22 mouse cellular contexts compared by ENCODE assay signal in genomic region chr3:129967874-129968273, GRCm38 (mm10). TPM values are rescaled to one million over a fixed set of nuclear protein-coding genes. Genes with fewer than 3 reads are reported as not detected.
A peak's percentile ranks its signal among the peaks of the same experiment; 100 is the strongest.
DNase-seq lines count a peak whose midpoint lies in the region; ATAC-seq lines count a peak whose summit lies in the region.
"Had no signal": no experiment of that assay in that cellular context is flagged by ENCODE, and none has a peak within 500 bp of the region (broad histone marks: within the 10 kb centered on the region; RNA-seq: fewer than 3 reads in every experiment).

No protein-coding gene starts in this region.

- H3K36me3 ChIP-seq in liver, embryonic 11.5 days (ENCODE audit: control insufficient read depth, insufficient read depth, low read length), result no peaks in the 10 kb centered on the region
- H3K36me3 ChIP-seq in liver, embryonic 15.5 days (replicated peaks), result no peaks in the 10 kb centered on the region
- H3K36me3 ChIP-seq in forebrain, embryonic 15.5 days, result no peaks in the 10 kb centered on the region
- H3K36me3 ChIP-seq: embryonic facial prominence, embryonic 13.5 days; forebrain, embryonic 12.5 days; heart, embryonic 10.5 days; heart, embryonic 15.5 days; intestine, embryonic 15.5 days had no signal

- DNase-seq in c-Kit-positive CD71-positive TER-119-negative erythroid progenitor cells, embryonic 14.5 days (ENCODE audit: low read depth), result peak; percentile 20
- DNase-seq in liver, embryonic 11.5 days (ENCODE audit: low spot score), result no peak
- peak; percentile 27 for DNase-seq in retina, postnatal 1 day
- no peak for DNase-seq in layer of hippocampus, postnatal 36 days
- DNase-seq: adrenal gland, postnatal 10 days; cerebellum, adult 11 months; cerebellum, adult 8-10 months; cerebellum, postnatal 14 days; forebrain, postnatal 0 days; gastrocnemius, adult 2 months; gastrocnemius, postnatal 36 days; heart, adult 18-20 months; heart, postnatal 14 days had no signal

- 0 out of 2 replicates have a peak, but pooled peaks have one; percentile 50 for ATAC-seq in liver, embryonic 11.5 days (replicated peaks; ENCODE audit: low FRiP score)
- peak; percentile 70 for ATAC-seq in liver, embryonic 15.5 days (ENCODE audit: insufficient read depth)
- ATAC-seq in activated CD4-positive, CD25-positive, alpha-beta regulatory T cell, adult 4 months, result no peak
- ATAC-seq in forebrain, embryonic 15.5 days (replicated peaks), result no peak
- ATAC-seq: forebrain, postnatal 0 days; intestine, embryonic 15.5 days had no signal

- no peak overlapping the region for H3K9ac ChIP-seq in liver, embryonic 11.5 days (ENCODE audit: low read depth, low read length)
- H3K9ac ChIP-seq in liver, embryonic 15.5 days, result no peak overlapping the region
- no peak overlapping the region for H3K9ac ChIP-seq in forebrain, embryonic 15.5 days (replicated peaks)
- H3K9ac ChIP-seq: embryonic facial prominence, embryonic 13.5 days; forebrain, embryonic 12.5 days; forebrain, postnatal 0 days; heart, embryonic 15.5 days; hindbrain, embryonic 14.5 days; intestine, embryonic 15.5 days had no signal

- no peak overlapping the region for H3K27ac ChIP-seq in liver, embryonic 11.5 days (ENCODE audit: low read depth, low read length)
- H3K27ac ChIP-seq in liver, embryonic 15.5 days (replicated peaks), result no peak overlapping the region; the same call in 1 of the 2 replicates
- no peak overlapping the region for H3K27ac ChIP-seq in forebrain, embryonic 15.5 days (replicated peaks)
- H3K27ac ChIP-seq: embryonic facial prominence, embryonic 13.5 days; forebrain, embryonic 12.5 days; gastrocnemius, adult 2 months; heart, embryonic 10.5 days; heart, embryonic 15.5 days; hindbrain, embryonic 14.5 days; intestine, embryonic 15.5 days had no signal

- H3K4me2 ChIP-seq in liver, embryonic 11.5 days, result no peak overlapping the region
- H3K4me2 ChIP-seq in liver, embryonic 15.5 days, result peak overlapping the region; percentile 93
- no peak overlapping the region for H3K4me2 ChIP-seq in forebrain, embryonic 15.5 days (replicated peaks)
- H3K4me2 ChIP-seq: embryonic facial prominence, embryonic 13.5 days; forebrain, embryonic 12.5 days; hindbrain, embryonic 14.5 days; intestine, embryonic 15.5 days had no signal

- H3K4me3 ChIP-seq in liver, embryonic 11.5 days (ENCODE audit: low read depth, low read length), result no peak overlapping the region
- no peak overlapping the region for H3K4me3 ChIP-seq in liver, embryonic 15.5 days (replicated peaks)
- no peak overlapping the region for H3K4me3 ChIP-seq in forebrain, embryonic 15.5 days
- H3K4me3 ChIP-seq: embryonic facial prominence, embryonic 13.5 days; forebrain, embryonic 12.5 days; gastrocnemius, adult 2 months; heart, embryonic 10.5 days; heart, embryonic 15.5 days; intestine, embryonic 15.5 days had no signal

- H3K4me1 ChIP-seq in liver, embryonic 11.5 days (replicated peaks; ENCODE audit: control insufficient read depth, insufficient read depth, low read length), result peaks cover 10% of the 10 kb centered on the region
- peaks cover 34% of the 10 kb centered on the region for H3K4me1 ChIP-seq in liver, embryonic 15.5 days (replicated peaks)
- H3K4me1 ChIP-seq in forebrain, embryonic 15.5 days, result peaks cover 25% of the 10 kb centered on the region

- 78% methylated on average over 9 of the region's 9 CpGs for WGBS in liver, embryonic 11.5 days
- 47% methylated on average over 9 of the region's 9 CpGs for WGBS in liver, embryonic 15.5 days (ENCODE audit: insufficient replicate concordance)
- WGBS in forebrain, embryonic 15.5 days, result 75% methylated on average over 9 of the region's 9 CpGs

- no peaks in the 10 kb centered on the region for H3K9me3 ChIP-seq in liver, embryonic 11.5 days (ENCODE audit: control insufficient read depth, low read length)
- no peaks in the 10 kb centered on the region for H3K9me3 ChIP-seq in liver, embryonic 15.5 days (replicated peaks)
- no peaks in the 10 kb centered on the region for H3K9me3 ChIP-seq in forebrain, embryonic 15.5 days
- H3K9me3 ChIP-seq: embryonic facial prominence, embryonic 13.5 days; forebrain, embryonic 12.5 days; heart, embryonic 10.5 days; heart, embryonic 15.5 days; intestine, embryonic 15.5 days had no signal

- H3K27me3 ChIP-seq in liver, embryonic 11.5 days (replicated peaks; ENCODE audit: control insufficient read depth, insufficient read depth, low read length), result peaks cover 29% of the 10 kb centered on the region
- peaks cover 54% of the 10 kb centered on the region for H3K27me3 ChIP-seq in liver, embryonic 15.5 days
- H3K27me3 ChIP-seq in forebrain, embryonic 15.5 days, result no peaks in the 10 kb centered on the region

RNA-seq across cellular contexts. Expression of gene Mcub, which starts 2.1 kb away (rescaled TPM):
- polyA plus RNA-seq in liver, embryonic 11.5 days (2014; fragmentation: Nextera tagmentation; extraction: Ambion mirVana), result 3.5 and 4.3 TPM in 2 replicates
- 14.6 and 16.0 TPM in 2 replicates for polyA plus RNA-seq in liver, embryonic 15.5 days (2015; fragmentation: Nextera tagmentation; extraction: Ambion mirVana)
- polyA plus RNA-seq in activated CD4-positive, CD25-positive, alpha-beta regulatory T cell, adult 4 months (2017; shearing (Covaris generic)), result 10 to 100 TPM; 25.3 to 28.8 TPM
- total RNA-seq in layer of hippocampus, postnatal 36 days (2021), result 1 to 10 TPM; 3.0 to 3.2 TPM
- 6.0 and 7.6 TPM in 2 replicates for polyA plus RNA-seq in forebrain, embryonic 15.5 days (2015; fragmentation: Nextera tagmentation; extraction: Ambion mirVana)

Comparison
In these comparisons a context has a peak if more than half of its experiments do, and no peak if none do; other contexts are left out.
1. DNase-seq: peak in c-Kit-positive CD71-positive TER-119-negative erythroid progenitor cells, embryonic 14.5 days (single experiment) and retina, postnatal 1 day (single experiment); none in liver, embryonic 11.5 days (single experiment) and layer of hippocampus, postnatal 36 days (0 of 2).
2. ATAC-seq: peak in liver, embryonic 11.5 days (single experiment) and liver, embryonic 15.5 days (single experiment); none in activated CD4-positive, CD25-positive, alpha-beta regulatory T cell, adult 4 months (single experiment) and forebrain, embryonic 15.5 days (single experiment).